8 mouse cellular contexts compared by ENCODE assay signal in genomic region chr3:69908074-69908473, GRCm38 (mm10).
DNase-seq lines count a peak whose midpoint lies in the region; ATAC-seq lines count a peak whose summit lies in the region.

No protein-coding gene starts in this region.

- DNase-seq in cerebellum, adult 9-10 months: peak; percentile 36
- DNase-seq in 3T3-L1 (ENCODE audit: low read depth, low spot score): peak; percentile 82
- peak; percentile 11 for DNase-seq in c-Kit-positive CD71-positive TER-119-negative erythroid progenitor cells, embryonic 14.5 days (ENCODE audit: low read depth)
- DNase-seq in hindlimb bud, embryonic 11.5 days (ENCODE audit: extremely low spot score, low read depth, low spot score): peak; percentile 58
- DNase-seq in urinary bladder, postnatal 36 days (ENCODE audit: low spot score in 2 of 2): no peak
- DNase-seq in kidney, postnatal 14 days: no peak
- DNase-seq in right cerebral cortex, adult 2 months (ENCODE audit: low spot score in 2 of 2): no peak

- no peak; the same call in 1 of the 2 replicates for ATAC-seq in cerebellum, adult (ENCODE audit: insufficient number of reproducible peaks, low FRiP score, low TSS enrichment)

Comparison
In these comparisons a context has a peak if more than half of its experiments do, and no peak if none do; other contexts are left out.
1. DNase-seq: peak in cerebellum, adult 9-10 months (single experiment), 3T3-L1 (single experiment), c-Kit-positive CD71-positive TER-119-negative erythroid progenitor cells, embryonic 14.5 days (single experiment) and hindlimb bud, embryonic 11.5 days (single experiment); none in urinary bladder, postnatal 36 days (0 of 2), kidney, postnatal 14 days (single experiment) and right cerebral cortex, adult 2 months (0 of 2).